Mouse (Mus musculus): Measurements from ENCODE around the gene Mtch1. TPM values are rescaled to one million over a fixed set of nuclear protein-coding genes. Genes with fewer than 3 reads are reported as not detected.
"Not testable (repeated sequence)": the region's sequence is repeated elsewhere in the genome, so short reads cannot be mapped to it uniquely, and the experiment has no call there.

Gene Mtch1
- total and polyA plus RNA-seq, 3 experiments, result 66.1 to 143 (median 110) TPM

GRCm38 (mm10) chr17:29355841-29356478 lies 8.2 kb upstream of the Mtch1 start:
- H3K4me3 ChIP-seq (replicated peaks in 1 of 3; ENCODE audit: low read depth in 2 of 3, low read length in 2 of 3, poor library complexity in 1 of 3), result no peak overlapping the region
- TF ChIP-seq ZKSCAN1 (IDR thresholded peaks at IDR 0.05; ENCODE audit: borderline replicate concordance, low read depth, low read length) (no peak), ZMIZ1 (IDR thresholded peaks at IDR 0.05; ENCODE audit: low read depth, low read length) (no peak), ETS1 (conservative IDR thresholded peaks at IDR 0.05; ENCODE audit: low read depth, low read length) (no peak), ZC3H11A (IDR thresholded peaks at IDR 0.05; ENCODE audit: low read depth, low read length) (no peak), HCFC1 (IDR thresholded peaks at IDR 0.05; ENCODE audit: low read depth, low read length) (no peak), UBTF (IDR thresholded peaks at IDR 0.05; ENCODE audit: low read depth, low read length) (no peak), TBP (conservative IDR thresholded peaks at IDR 0.05; ENCODE audit: low read depth, low read length) (no peak), GABPA (IDR thresholded peaks at IDR 0.05; ENCODE audit: insufficient replicate concordance, low read depth, low read length) (no peak), ZNF384 (IDR thresholded peaks at IDR 0.05; ENCODE audit: low read depth, low read length) (no peak), MXI1 (IDR thresholded peaks at IDR 0.05; ENCODE audit: low read depth, low read length) (no peak), MAZ (IDR thresholded peaks at IDR 0.05; ENCODE audit: low read depth, low read length) (no peak), MAFK (IDR thresholded peaks at IDR 0.05; ENCODE audit: insufficient replicate concordance, low read length) (no peak), EP300 (IDR thresholded peaks at IDR 0.05; ENCODE audit: low read length) (no peak), MEF2A (IDR thresholded peaks at IDR 0.05; ENCODE audit: borderline replicate concordance, low read depth, low read length) (no peak), JUND (conservative IDR thresholded peaks at IDR 0.05; ENCODE audit: low read depth, low read length) (no peak), MAX (IDR thresholded peaks at IDR 0.05; ENCODE audit: low read length) (no peak), BHLHE40 (IDR thresholded peaks at IDR 0.05; ENCODE audit: low read depth, low read length) (no peak), RAD21 (IDR thresholded peaks at IDR 0.05; ENCODE audit: low read depth, low read length) (no peak), USF1 (IDR thresholded peaks at IDR 0.05; ENCODE audit: low read depth, low read length) (no peak)
- DNase-seq (ENCODE audit: extremely low read depth), result no peak

DNA sequence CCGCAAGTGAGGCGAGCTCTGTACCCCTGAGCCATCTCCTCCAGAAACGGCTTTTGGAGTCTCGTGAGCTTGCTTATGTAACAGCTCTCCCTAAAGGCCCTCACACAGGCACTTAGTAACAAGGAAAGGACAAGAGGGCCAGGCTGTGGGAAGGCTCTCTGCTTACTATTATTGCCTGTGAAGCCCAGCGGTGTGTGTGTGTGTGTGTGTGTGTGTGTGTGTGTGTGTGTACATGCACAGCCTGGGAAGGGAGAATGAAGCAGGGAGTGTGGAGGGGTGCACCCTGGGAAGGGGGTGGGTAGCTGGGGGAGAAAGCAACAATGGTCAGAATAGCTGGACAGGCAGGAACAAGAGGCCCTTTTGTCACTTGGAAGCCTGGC lies 7.7 kb upstream of the Mtch1 start:
- H3K4me3 ChIP-seq (replicated peaks in 1 of 3; ENCODE audit: low read depth in 2 of 3, low read length in 2 of 3, poor library complexity in 1 of 3), result no peak overlapping the region
- no peak for DNase-seq (ENCODE audit: extremely low read depth)
- dilution Hi-C loops (cut with MboI; ENCODE audit: extremely low pct_ligation_motif_present, extremely low pct_unique_long_range_greater_than_20kb, low sequenced_read_pairs) (no loop called here), in situ Hi-C loops (cut with MboI; ENCODE audit: low pct_ligation_motif_present, low pct_unique_long_range_greater_than_20kb, low sequenced_read_pairs) (no loop called here)
- peaks cover 0 to 14% of the 10 kb centered on the region in 2 experiments; a peak in 2 of 4 replicates for H3K4me1 ChIP-seq (ENCODE audit: control insufficient read depth in 1 of 2, insufficient read depth in 2 of 2)
- H3K79me2 ChIP-seq (replicated peaks; ENCODE audit: control insufficient read depth, extremely low read depth, insufficient read depth, poor library complexity, severe bottlenecking), result no peaks in the 10 kb centered on the region
- no peak overlapping the region for H3K4me2 ChIP-seq (ENCODE audit: insufficient read depth, low read depth, poor library complexity, severe bottlenecking)
- no peaks in the 10 kb centered on the region for H3K36me3 ChIP-seq (replicated peaks in 1 of 2; ENCODE audit: control insufficient read depth in 1 of 2, insufficient read depth in 1 of 2, low read length in 1 of 2)
- no peaks in the 10 kb centered on the region for H3K9me3 ChIP-seq (replicated peaks; ENCODE audit: low read length)
- H3K9ac ChIP-seq (ENCODE audit: insufficient read depth, low read depth), result no peak overlapping the region
- H3K27me3 ChIP-seq (replicated peaks), result peaks cover 2% of the 10 kb centered on the region
- H3K27ac ChIP-seq (ENCODE audit: insufficient read depth, low read depth), result no peak overlapping the region
- TF ChIP-seq ZMIZ1 (IDR thresholded peaks at IDR 0.05; ENCODE audit: low read depth, low read length) (no peak), MXI1 (IDR thresholded peaks at IDR 0.05; ENCODE audit: low read depth, low read length) (no peak), MAX (IDR thresholded peaks at IDR 0.05; ENCODE audit: low read length) (no peak), ELF1 (IDR thresholded peaks at IDR 0.05; ENCODE audit: low read depth, low read length) (no peak), IRF4 (IDR thresholded peaks at IDR 0.05; ENCODE audit: low read depth, low read length) (no peak), PAX5 (IDR thresholded peaks at IDR 0.05; ENCODE audit: low read length) (no peak), UBTF (IDR thresholded peaks at IDR 0.05; ENCODE audit: low read depth, low read length) (no peak), USF1 (IDR thresholded peaks at IDR 0.05; ENCODE audit: low read depth, low read length) (no peak), TCF12 (IDR thresholded peaks at IDR 0.05; ENCODE audit: low read depth, low read length) (no peak), CHD1 (IDR thresholded peaks at IDR 0.05; ENCODE audit: low read depth, low read length) (no peak), CHD2 (IDR thresholded peaks at IDR 0.05; ENCODE audit: low read length) (no peak)

More at GRCm38 (mm10) chr17:29355841-29356478, 8.2 kb upstream of the Mtch1 start:
- Histone ChIP-seq H3K4me1 (ENCODE audit: control insufficient read depth in 1 of 2, insufficient read depth in 2 of 2) (peaks cover 0 to 19% of the 10 kb centered on the region in 2 experiments; a peak in 2 of 4 replicates), H3K9ac (ENCODE audit: insufficient read depth, low read depth) (no peak overlapping the region), H3K4me2 (ENCODE audit: insufficient read depth, low read depth, poor library complexity, severe bottlenecking) (no peak overlapping the region), H3K9me3 (replicated peaks; ENCODE audit: low read length) (no peaks in the 10 kb centered on the region), H3K79me2 (replicated peaks; ENCODE audit: control insufficient read depth, extremely low read depth, insufficient read depth, poor library complexity, severe bottlenecking) (no peaks in the 10 kb centered on the region), H3K36me3 (replicated peaks in 1 of 2; ENCODE audit: control insufficient read depth in 1 of 2, insufficient read depth in 1 of 2, low read length in 1 of 2) (no peaks in the 10 kb centered on the region), H3K27me3 (replicated peaks) (peaks cover 2% of the 10 kb centered on the region), H3K27ac (ENCODE audit: insufficient read depth, low read depth) (no peak overlapping the region)
- dilution Hi-C loops (cut with MboI; ENCODE audit: extremely low pct_ligation_motif_present, extremely low pct_unique_long_range_greater_than_20kb, low sequenced_read_pairs) (no loop called here), in situ Hi-C loops (cut with MboI; ENCODE audit: low pct_ligation_motif_present, low pct_unique_long_range_greater_than_20kb, low sequenced_read_pairs) (no loop called here)

- in situ Hi-C loops (cut with MboI; ENCODE audit: low pct_ligation_motif_present, low pct_unique_long_range_greater_than_20kb, low sequenced_read_pairs); DNase-seq (ENCODE audit: extremely low read depth); H3K9ac ChIP-seq (ENCODE audit: insufficient read depth, low read depth); H3K36me3 ChIP-seq (replicated peaks in 1 of 2; ENCODE audit: control insufficient read depth in 1 of 2, insufficient read depth in 1 of 2, low read length in 1 of 2); H3K4me3 ChIP-seq (replicated peaks in 1 of 3; ENCODE audit: low read depth in 2 of 3, low read length in 2 of 3, poor library complexity in 1 of 3); H3K9me3 ChIP-seq (replicated peaks; ENCODE audit: low read length); H3K27ac ChIP-seq (ENCODE audit: insufficient read depth, low read depth); dilution Hi-C loops (cut with MboI; ENCODE audit: extremely low pct_ligation_motif_present, extremely low pct_unique_long_range_greater_than_20kb, low sequenced_read_pairs); H3K4me2 ChIP-seq (ENCODE audit: insufficient read depth, low read depth, poor library complexity, severe bottlenecking); H3K27me3 ChIP-seq (replicated peaks): not testable (repeated sequence)
- peaks cover 3 to 15% of the 10 kb centered on the region in 2 experiments; a peak in 3 of 4 replicates for H3K4me1 ChIP-seq (ENCODE audit: control insufficient read depth in 1 of 2, insufficient read depth in 2 of 2)
- H3K79me2 ChIP-seq (replicated peaks; ENCODE audit: control insufficient read depth, extremely low read depth, insufficient read depth, poor library complexity, severe bottlenecking), result peaks cover 14% of the 10 kb centered on the region
These were observed 3.3 kb upstream of the Mtch1 start for GRCm38 (mm10) chr17:29351056-29351455.

All from CH12.LX (cell line).